Comparison of ENCODE assay signal across 24 mouse cellular contexts in genomic region chr6:21774213-21774916, GRCm38 (mm10).
A peak's percentile ranks its signal among the peaks of the same experiment; 100 is the strongest.
DNase-seq lines count a peak whose midpoint lies in the region; ATAC-seq lines count a peak whose summit lies in the region.
"Had no signal": no experiment of that assay in that cellular context is flagged by ENCODE, and none has a peak within 500 bp of the region (broad histone marks: within the 10 kb centered on the region; RNA-seq: fewer than 3 reads in every experiment).

No protein-coding gene starts in this region.

- no peak overlapping the region for H3K4me2 ChIP-seq in liver, embryonic 13.5 days
- H3K4me2 ChIP-seq in midbrain, embryonic 11.5 days = no peak overlapping the region
- no peak overlapping the region for H3K4me2 ChIP-seq in hindbrain, embryonic 13.5 days
- H3K4me2 ChIP-seq: embryonic facial prominence, embryonic 12.5 days; embryonic facial prominence, embryonic 15.5 days; heart, embryonic 13.5 days; hindbrain, embryonic 15.5 days had no signal

- no peak overlapping the region for H3K9ac ChIP-seq in liver, embryonic 13.5 days
- H3K9ac ChIP-seq in midbrain, embryonic 11.5 days (ENCODE audit: low read length) = no peak overlapping the region
- no peak overlapping the region for H3K9ac ChIP-seq in hindbrain, embryonic 13.5 days
- H3K9ac ChIP-seq: embryonic facial prominence, embryonic 12.5 days; embryonic facial prominence, embryonic 15.5 days; heart, embryonic 13.5 days; hindbrain, embryonic 15.5 days had no signal

- H3K36me3 ChIP-seq in liver, embryonic 13.5 days = no peaks in the 10 kb centered on the region
- H3K36me3 ChIP-seq in midbrain, embryonic 11.5 days (ENCODE audit: control insufficient read depth, insufficient read depth, low read length) = no peaks in the 10 kb centered on the region
- peaks cover 5% of the 10 kb centered on the region for H3K36me3 ChIP-seq in hindbrain, embryonic 13.5 days
- H3K36me3 ChIP-seq: embryonic facial prominence, embryonic 12.5 days; embryonic facial prominence, embryonic 15.5 days; hindbrain, embryonic 15.5 days had no signal

- peaks cover 8% of the 10 kb centered on the region for H3K4me1 ChIP-seq in liver, embryonic 13.5 days (replicated peaks)
- no peaks in the 10 kb centered on the region for H3K4me1 ChIP-seq in midbrain, embryonic 11.5 days (ENCODE audit: control insufficient read depth, insufficient read depth, low read length)
- no peaks in the 10 kb centered on the region for H3K4me1 ChIP-seq in hindbrain, embryonic 13.5 days (replicated peaks)
- H3K4me1 ChIP-seq: embryonic facial prominence, embryonic 12.5 days; embryonic facial prominence, embryonic 15.5 days; heart, embryonic 13.5 days; hindbrain, embryonic 15.5 days had no signal

- H3K27ac ChIP-seq in liver, embryonic 13.5 days = no peak overlapping the region
- no peak overlapping the region for H3K27ac ChIP-seq in midbrain, embryonic 11.5 days (ENCODE audit: low read depth, low read length)
- H3K27ac ChIP-seq in hindbrain, embryonic 13.5 days = no peak overlapping the region
- H3K27ac ChIP-seq: embryonic facial prominence, embryonic 12.5 days; embryonic facial prominence, embryonic 15.5 days; gastrocnemius, adult 2 months; heart, embryonic 13.5 days; hindbrain, embryonic 15.5 days had no signal

- no peak overlapping the region for H3K4me3 ChIP-seq in liver, embryonic 13.5 days (replicated peaks)
- H3K4me3 ChIP-seq in midbrain, embryonic 11.5 days (ENCODE audit: low read depth, low read length) = no peak overlapping the region
- H3K4me3 ChIP-seq in hindbrain, embryonic 13.5 days = no peak overlapping the region
- H3K4me3 ChIP-seq: embryonic facial prominence, embryonic 12.5 days; embryonic facial prominence, embryonic 15.5 days; gastrocnemius, adult 2 months; heart, embryonic 13.5 days; hindbrain, embryonic 15.5 days had no signal

- no peak for DNase-seq in frontal cortex, postnatal 10 days (ENCODE audit: low spot score in 2 of 2)
- DNase-seq in brain, adult 2 months (ENCODE audit: low read depth, low spot score) = peak; percentile 34
- no peak for DNase-seq in liver, embryonic 13.5 days
- DNase-seq in midbrain, embryonic 11.5 days (ENCODE audit: low spot score, missing footprints) = no peak
- DNase-seq: adrenal gland, adult 8-10 months; adrenal gland, postnatal 25 days; cerebellum, adult 18-20 months; cerebellum, adult 9-10 months; cerebellum, postnatal 14 days; gastrocnemius, adult 2 months; gastrocnemius, postnatal 14 days; heart, adult 11 months; heart, postnatal 14 days; heart, postnatal 4 days had no signal

- 58% methylated on average over 7 of the region's 7 CpGs for WGBS in liver, embryonic 13.5 days (ENCODE audit: insufficient replicate concordance)
- 90% methylated on average over 7 of the region's 7 CpGs for WGBS in midbrain, embryonic 11.5 days
- WGBS in hindbrain, embryonic 13.5 days = 88% methylated on average over 7 of the region's 7 CpGs

- no peaks in the 10 kb centered on the region for H3K27me3 ChIP-seq in liver, embryonic 13.5 days
- no peaks in the 10 kb centered on the region for H3K27me3 ChIP-seq in midbrain, embryonic 11.5 days (ENCODE audit: control insufficient read depth, insufficient read depth, low read length)
- no peaks in the 10 kb centered on the region for H3K27me3 ChIP-seq in hindbrain, embryonic 13.5 days
- H3K27me3 ChIP-seq: embryonic facial prominence, embryonic 12.5 days; embryonic facial prominence, embryonic 15.5 days; heart, embryonic 13.5 days; hindbrain, embryonic 15.5 days had no signal

- no peaks in the 10 kb centered on the region for H3K9me3 ChIP-seq in liver, embryonic 13.5 days (replicated peaks)
- no peaks in the 10 kb centered on the region for H3K9me3 ChIP-seq in midbrain, embryonic 11.5 days (ENCODE audit: control insufficient read depth, low read length)
- no peaks in the 10 kb centered on the region for H3K9me3 ChIP-seq in hindbrain, embryonic 13.5 days
- H3K9me3 ChIP-seq: embryonic facial prominence, embryonic 12.5 days; embryonic facial prominence, embryonic 15.5 days; heart, embryonic 13.5 days; hindbrain, embryonic 15.5 days had no signal

- peak; percentile 74; the same call in 1 of the 2 replicates for ATAC-seq in frontal cortex, adult (ENCODE audit: low TSS enrichment)
- ATAC-seq in liver, embryonic 13.5 days (ENCODE audit: low read depth) = peak; percentile 71
- ATAC-seq in megakaryocyte-erythroid progenitor cell, adult 5-6 weeks (replicated peaks; ENCODE audit: low FRiP score, low TSS enrichment, poor library complexity, severe bottlenecking) = peak; percentile 88
- no peak for ATAC-seq in midbrain, embryonic 11.5 days (ENCODE audit: low FRiP score)
- no peak for ATAC-seq in hindbrain, embryonic 13.5 days (ENCODE audit: low FRiP score)
- ATAC-seq: activated CD4-positive, CD25-positive, alpha-beta regulatory T cell, adult 4 months; CD4-positive, CD25-positive, alpha-beta regulatory T cell, adult 4 months; intestine, postnatal 0 days had no signal

Comparison
In these comparisons a context has a peak if more than half of its experiments do, and no peak if none do; other contexts are left out.
1. ATAC-seq: peak in frontal cortex, adult (single experiment), liver, embryonic 13.5 days (single experiment) and megakaryocyte-erythroid progenitor cell, adult 5-6 weeks (single experiment); none in midbrain, embryonic 11.5 days (single experiment) and hindbrain, embryonic 13.5 days (single experiment).